Mouse (Mus musculus) activated CD4-positive, CD25-positive, alpha-beta regulatory T cell, adult 4 months (primary cell): ENCODE data around the gene Kifc3. TPM values are rescaled to one million over a fixed set of nuclear protein-coding genes. Genes with fewer than 3 reads are reported as not detected.
"Not testable (repeated sequence)": the region's sequence is repeated elsewhere in the genome, so short reads cannot be mapped to it uniquely, and the experiment has no call there.

ENCODE experiments used
- ATAC-seq: one replicate; pipeline ENCODE4 v1.8.0; 2017
- polyA plus RNA-seq, 2 experiments: library from polyadenylated mRNA; unstranded; fragments of 100-300 nt; shearing (Covaris generic); gene quantifications; one replicate each; pipeline ENCODE4 v1.2.1; 2017

Gene Kifc3
- polyA plus RNA-seq, 2 experiments from 2014 or later: 1.3 TPM; not detected in 1

GRCm38 (mm10) chr8:95202056-95202570 lies 499 bp downstream of the Kifc3 start:
- ATAC-seq: no peak

- no peak for ATAC-seq
Measured at GRCm38 (mm10) chr8:95201491-95201890, 1.1 kb downstream of the Kifc3 start.

DNA sequence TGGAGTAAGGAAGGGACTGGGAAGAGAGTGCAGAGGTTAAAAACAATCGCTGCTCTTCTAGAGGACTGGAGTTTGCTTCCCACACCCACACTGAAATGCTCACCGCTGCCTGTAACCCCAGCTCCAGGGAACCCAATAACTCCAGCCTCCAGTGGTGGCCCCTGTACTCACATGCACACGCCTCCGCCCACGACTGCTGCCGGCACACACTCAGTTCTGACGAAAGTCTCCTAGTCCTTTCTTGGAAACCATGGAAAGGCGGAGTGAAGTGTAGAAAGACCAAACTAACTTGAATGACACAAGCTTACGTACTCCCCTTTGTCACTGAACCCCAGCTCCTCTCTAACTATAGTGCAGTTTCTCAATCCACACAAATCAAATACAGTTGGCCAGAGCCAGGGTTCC lies 2.6 kb downstream of the Kifc3 start:
- no peak for ATAC-seq

- ATAC-seq: no peak
Measured at GRCm38 (mm10) chr8:95195728-95196127, 6.9 kb downstream of the Kifc3 start.

GRCm38 (mm10) chr8:95191497-95192175 lies 11.0 kb downstream of the Kifc3 start:
- ATAC-seq: no peak

DNA sequence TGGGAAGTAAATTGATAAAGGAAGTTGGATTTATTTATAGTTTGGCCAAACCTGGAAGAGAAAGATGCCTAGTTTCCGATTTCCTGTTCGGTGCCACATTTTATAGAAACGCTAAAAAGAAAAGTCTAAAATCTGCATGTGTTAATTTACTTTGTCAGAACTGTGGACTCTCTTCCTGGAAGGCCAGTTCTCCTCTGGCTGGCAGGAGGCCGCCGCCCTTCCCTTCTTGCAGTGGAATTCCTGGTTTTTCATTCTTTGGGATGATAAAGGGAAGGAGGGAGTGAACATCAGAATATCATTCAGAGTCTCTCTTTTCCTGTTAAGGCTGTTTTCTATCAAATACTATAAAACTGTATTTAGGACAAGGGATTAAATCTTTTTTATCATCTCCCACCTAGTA lies 15.0 kb downstream of the Kifc3 start:
- ATAC-seq: no peak

- ATAC-seq: no peak
Measured at GRCm38 (mm10) chr8:95185891-95186513, 16.6 kb downstream of the Kifc3 start.

DNA sequence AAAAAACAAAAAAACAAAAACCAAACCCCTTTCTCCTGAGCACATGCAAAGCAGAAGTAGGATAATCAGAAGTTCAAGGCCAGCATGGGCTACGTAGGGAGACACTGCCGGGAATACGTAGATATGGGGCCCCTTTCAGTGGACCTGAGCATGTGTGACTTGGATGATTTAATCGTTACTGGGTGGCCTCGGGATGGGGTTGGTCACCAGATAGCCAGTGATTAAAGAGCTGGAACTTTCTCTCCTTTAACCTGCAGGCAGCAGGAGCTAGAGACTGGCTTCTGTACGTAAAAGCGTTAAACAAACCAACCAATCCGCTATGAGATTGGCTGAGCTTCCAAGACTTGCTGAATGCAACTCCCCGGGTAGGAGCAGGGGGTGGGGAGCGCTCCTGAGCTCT lies 17.5 kb downstream of the Kifc3 start:
- ATAC-seq: no peak

GRCm38 (mm10) chr8:95184171-95184570 lies 18.4 kb downstream of the Kifc3 start:
- no peak for ATAC-seq

GRCm38 (mm10) chr8:95181850-95182249 lies 20.8 kb downstream of the Kifc3 start:
- ATAC-seq: no peak

- no peak for ATAC-seq
Measured at GRCm38 (mm10) chr8:95178191-95178590, 24.4 kb downstream of the Kifc3 start.

- no peak for ATAC-seq
Measured at GRCm38 (mm10) chr8:95176985-95177384, 25.6 kb downstream of the Kifc3 start.

DNA sequence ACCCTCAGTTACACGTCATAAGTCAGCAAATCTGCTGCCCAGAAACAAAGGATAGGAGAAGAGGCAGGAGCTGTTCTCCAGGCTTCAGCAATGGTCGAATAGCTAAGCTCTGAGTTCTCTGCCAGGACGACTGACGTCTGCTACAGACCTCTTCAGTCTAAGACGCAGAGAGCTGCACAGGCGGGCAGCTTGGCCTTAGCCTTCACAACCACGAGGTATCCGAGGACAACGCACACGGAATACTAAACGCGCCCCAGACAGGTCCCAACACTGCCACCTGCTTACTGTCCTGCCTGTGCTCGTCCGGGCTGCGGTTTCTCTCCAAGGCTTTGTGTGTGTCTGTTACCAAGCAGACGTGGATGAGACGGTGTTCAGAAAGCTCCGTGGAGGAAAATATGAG lies 26.8 kb downstream of the Kifc3 start:
- ATAC-seq: no peak

DNA sequence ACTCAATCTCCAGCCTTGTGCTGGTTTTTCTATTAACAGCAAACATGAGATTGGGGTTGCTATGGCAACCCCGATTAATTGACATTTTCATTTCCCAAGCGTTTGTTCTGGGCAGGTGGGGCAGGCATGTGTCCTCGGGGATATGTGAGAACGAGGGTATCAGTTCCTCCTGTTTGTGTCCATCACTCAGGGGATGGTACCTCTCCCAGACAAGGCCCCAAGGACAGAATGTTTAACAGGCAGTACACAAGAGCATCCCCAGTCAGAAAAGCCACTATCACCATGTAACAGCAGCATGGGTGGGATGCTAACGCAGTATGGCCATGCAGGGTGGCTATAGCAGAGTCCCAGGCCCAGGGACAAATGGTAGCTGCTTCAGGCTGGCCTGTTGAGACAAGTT lies 27.3 kb downstream of the Kifc3 start:
- no peak for ATAC-seq

- ATAC-seq: no peak
Measured at GRCm38 (mm10) chr8:95172433-95172832, 30.2 kb downstream of the Kifc3 start.

GRCm38 (mm10) chr8:95167726-95168125 lies 34.9 kb downstream of the Kifc3 start:
- no peak for ATAC-seq

DNA sequence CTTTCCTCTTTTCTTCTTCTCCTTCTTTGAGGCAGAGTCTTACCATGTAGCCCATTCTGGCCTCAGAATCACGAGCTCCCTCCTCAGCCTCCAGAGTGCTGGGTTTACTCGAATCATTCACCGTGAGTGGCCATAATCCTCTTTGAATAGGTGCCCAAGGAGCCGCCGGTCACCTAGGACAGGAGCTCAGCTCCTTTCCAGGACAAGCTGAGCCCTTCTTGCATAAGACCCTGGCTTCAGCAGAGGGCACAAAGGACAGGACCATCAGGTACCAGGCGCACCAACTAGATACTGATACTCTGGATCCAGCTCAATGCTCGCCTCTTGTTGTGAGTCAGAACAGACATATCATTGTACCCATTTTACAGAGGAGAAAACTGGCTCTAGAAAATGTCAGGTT lies 36.2 kb downstream of the Kifc3 start:
- no peak for ATAC-seq

DNA sequence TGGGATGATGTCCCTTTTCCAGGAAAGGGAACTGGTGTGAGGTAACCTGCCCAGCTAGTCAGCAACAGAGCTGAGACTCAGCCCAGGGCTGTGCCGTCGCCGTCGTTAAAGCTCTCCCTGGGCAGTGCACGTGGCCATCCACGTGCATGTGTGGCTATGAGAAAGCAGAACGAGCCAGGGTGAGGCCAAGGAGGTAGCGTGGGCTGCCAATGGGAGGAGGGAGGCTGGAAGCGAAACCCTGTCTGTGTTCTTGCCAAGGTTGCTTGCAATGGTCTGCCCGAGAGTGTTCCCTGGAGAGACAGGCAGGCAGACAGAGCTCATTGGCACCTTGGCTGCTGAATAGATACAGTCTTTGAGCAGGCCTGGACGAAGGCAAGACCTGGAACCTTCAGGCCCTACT lies 36.7 kb downstream of the Kifc3 start:
- no peak for ATAC-seq

- ATAC-seq: no peak
Measured at GRCm38 (mm10) chr8:95164469-95164868, 38.1 kb downstream of the Kifc3 start.

DNA sequence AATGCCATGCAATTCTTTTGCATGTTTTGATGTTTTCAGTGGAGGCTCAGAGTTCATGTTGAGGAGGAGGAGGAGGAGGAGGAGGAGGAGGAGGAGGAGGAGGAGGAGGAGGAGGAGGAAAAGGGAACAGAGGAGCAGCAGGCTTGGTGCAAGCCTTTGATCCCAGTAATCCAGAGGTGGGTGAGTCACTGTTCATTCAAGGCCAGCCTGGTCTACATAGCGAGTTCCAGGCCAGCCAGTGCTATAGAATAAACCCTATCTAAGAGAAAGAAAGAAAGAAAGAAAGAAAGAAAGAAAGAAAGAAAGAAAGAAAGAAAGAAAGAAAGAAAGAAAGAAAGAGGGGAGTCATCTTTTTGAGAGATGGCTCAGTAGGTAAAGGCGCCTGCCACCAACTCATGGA lies 38.6 kb downstream of the Kifc3 start:
- ATAC-seq: not testable (repeated sequence)

DNA sequence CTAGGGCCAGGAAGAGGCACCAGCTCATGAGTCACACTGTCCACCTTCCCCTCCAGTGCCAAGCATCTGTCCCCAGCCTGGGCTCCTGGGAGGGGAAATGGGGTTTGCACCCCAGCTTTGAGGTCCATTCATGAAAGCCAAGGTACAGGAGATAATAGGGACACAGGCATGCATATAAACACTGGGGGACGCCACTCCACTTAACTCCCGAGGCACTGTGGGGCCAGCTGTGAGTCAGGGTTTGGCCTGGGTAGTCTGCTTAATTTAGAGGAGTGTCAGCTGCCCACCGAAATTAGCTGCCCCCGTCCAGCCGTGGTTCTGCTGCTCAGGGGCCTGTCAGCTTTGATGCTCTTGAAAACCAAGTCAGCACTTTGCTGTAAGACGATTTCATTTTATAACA lies 39.8 kb downstream of the Kifc3 start:
- ATAC-seq: no peak

- ATAC-seq: no peak
Measured at GRCm38 (mm10) chr8:95159344-95159743, 43.3 kb downstream of the Kifc3 start.

GRCm38 (mm10) chr8:95158654-95159053 lies 44.0 kb downstream of the Kifc3 start:
- ATAC-seq: no peak

- no peak for ATAC-seq
Measured at GRCm38 (mm10) chr8:95157145-95157544, 45.5 kb downstream of the Kifc3 start.
